11 mouse cellular contexts compared by ENCODE assay signal in genomic region chr2:62285847-62286246, GRCm38 (mm10).
DNase-seq lines count a peak whose midpoint lies in the region; ATAC-seq and TF ChIP-seq lines count a peak whose summit lies in the region.
"Had no signal": no experiment of that assay in that cellular context is flagged by ENCODE, and none has a peak within 500 bp of the region (broad histone marks: within the 10 kb centered on the region; RNA-seq: fewer than 3 reads in every experiment).

No protein-coding gene starts in this region.

- H3K27ac ChIP-seq in gastrocnemius, adult 2 months, result no peak overlapping the region
- H3K27ac ChIP-seq in lung, embryonic 14.5 days (ENCODE audit: low read depth), result no peak overlapping the region
- no peak overlapping the region for H3K27ac ChIP-seq in MEL (ENCODE audit: control insufficient read depth, low read depth, low read length)
- H3K27ac ChIP-seq: liver, embryonic 15.5 days had no signal

- no peak for TF ChIP-seq POLR2A in MEL (IDR thresholded peaks at IDR 0.05; ENCODE audit: control insufficient read depth in 1 of 2, insufficient read depth in 1 of 2, low read depth in 1 of 2, low read length in 2 of 2, poor library complexity in 1 of 2)

- no peaks in the 10 kb centered on the region for H3K36me3 ChIP-seq in lung, embryonic 14.5 days (ENCODE audit: insufficient read depth)
- H3K36me3 ChIP-seq in MEL (ENCODE audit: control insufficient read depth in 1 of 2, insufficient read depth in 2 of 2, low read length in 2 of 2), result peaks cover 0 to 12% of the 10 kb centered on the region in 2 experiments; a peak in 2 of 4 replicates
- H3K36me3 ChIP-seq: liver, embryonic 15.5 days had no signal

- ATAC-seq in lung, embryonic 14.5 days (ENCODE audit: insufficient read depth), result no peak
- ATAC-seq in megakaryocyte progenitor cell, adult 5-6 weeks (replicated peaks; ENCODE audit: poor library complexity), result 0 out of 2 replicates have a peak, but pooled peaks have one; percentile 31

- DNase-seq in gastrocnemius, adult 2 months, result no peak
- DNase-seq in gastrocnemius, postnatal 14 days, result no peak
- peak; percentile 68 for DNase-seq in lung, embryonic 14.5 days
- DNase-seq in lung, postnatal 36 days, result no peak
- peak; percentile 59 for DNase-seq in MEL (ENCODE audit: low read depth, low spot score)
- no peak for DNase-seq in kidney, postnatal 14 days
- no peak for DNase-seq in spleen, adult 12 weeks (ENCODE audit: low spot score)
- DNase-seq: kidney, adult 8-10 months; left cerebral cortex, postnatal 4 days had no signal

- H3K79me2 ChIP-seq in MEL (ENCODE audit: control insufficient read depth, insufficient read depth, low read length, poor library complexity), result no peaks in the 10 kb centered on the region

- WGBS in lung, embryonic 14.5 days, result 1% methylated on average over 2 of the region's 2 CpGs

- TF ChIP-seq EP300 in MEL (IDR thresholded peaks at IDR 0.05; ENCODE audit: low read depth in 1 of 2, low read length in 2 of 2), result no peak

- H3K9ac ChIP-seq in lung, embryonic 14.5 days, result no peak overlapping the region
- peak overlapping the region; percentile 22; the same call in 1 of the 2 replicates for H3K9ac ChIP-seq in MEL (ENCODE audit: control insufficient read depth, low read depth, low read length, poor library complexity, severe bottlenecking)
- H3K9ac ChIP-seq: liver, embryonic 15.5 days had no signal

- no peak overlapping the region for H3K4me3 ChIP-seq in gastrocnemius, adult 2 months
- no peak overlapping the region for H3K4me3 ChIP-seq in lung, embryonic 14.5 days (ENCODE audit: low read depth, low read length)
- H3K4me3 ChIP-seq in MEL (ENCODE audit: control insufficient read depth in 1 of 2, insufficient read depth in 1 of 2, low read depth in 2 of 2, low read length in 2 of 2), result no peak overlapping the region; a peak in 1 of 4 replicates
- H3K4me3 ChIP-seq: liver, embryonic 15.5 days had no signal

- peak; percentile 88 for TF ChIP-seq RAD21 in MEL (IDR thresholded peaks at IDR 0.05; ENCODE audit: low read depth, low read length)

- no peaks in the 10 kb centered on the region for H3K9me3 ChIP-seq in lung, embryonic 14.5 days (ENCODE audit: low read depth, low read length)
- no peaks in the 10 kb centered on the region for H3K9me3 ChIP-seq in MEL (replicated peaks; ENCODE audit: insufficient read depth, low read length)
- H3K9me3 ChIP-seq: liver, embryonic 15.5 days had no signal

- intact Hi-C loops in gastrocnemius, adult 2 months (cut with DNase I), result loop anchor here (5.0 kb wide), 1 partner anchor 619 kb away; no protein-coding TSS in a partner anchor
- intact Hi-C loops in gastrocnemius, postnatal 14 days (cut with DNase I; ENCODE audit: low total_unique reads), result no loop called here

- no peaks in the 10 kb centered on the region for H3K4me1 ChIP-seq in lung, embryonic 14.5 days (ENCODE audit: insufficient read depth)
- H3K4me1 ChIP-seq in MEL (ENCODE audit: control insufficient read depth in 1 of 2, insufficient read depth in 2 of 2, low read length in 2 of 2), result peaks cover 5 to 6% of the 10 kb centered on the region in 2 experiments; a peak in 3 of 4 replicates
- H3K4me1 ChIP-seq: liver, embryonic 15.5 days had no signal

- TF ChIP-seq CTCF in gastrocnemius, adult 2 months (IDR thresholded peaks at IDR 0.05), result peak; percentile 57
- TF ChIP-seq CTCF in lung, embryonic 14.5 days (IDR thresholded peaks at IDR 0.05; ENCODE audit: low read depth), result peak; percentile 39
- peak in 1 of 3 experiments; percentile 58; a peak in 3 of 6 replicates for TF ChIP-seq CTCF in MEL (IDR thresholded peaks at IDR 0.05 in 2 of 3, conservative IDR thresholded peaks at IDR 0.05 in 1 of 3; ENCODE audit: control insufficient read depth in 1 of 3, insufficient read depth in 1 of 3, low read depth in 2 of 3, low read length in 3 of 3, poor library complexity in 1 of 3, severe bottlenecking in 1 of 3)

- H3K27me3 ChIP-seq in lung, embryonic 14.5 days (ENCODE audit: insufficient read depth, low read length), result no peaks in the 10 kb centered on the region
- H3K27me3 ChIP-seq in MEL (ENCODE audit: control insufficient read depth in 1 of 2, insufficient read depth in 2 of 2, low read length in 2 of 2), result no peaks in the 10 kb centered on the region
- H3K27me3 ChIP-seq: liver, embryonic 15.5 days had no signal

- no peak overlapping the region for H3K4me2 ChIP-seq in lung, embryonic 14.5 days
- H3K4me2 ChIP-seq: liver, embryonic 15.5 days had no signal

TF ChIP-seq in MEL, 35 proteins besides CTCF, POLR2A, EP300 and RAD21:
- TF ChIP-seq TBP (IDR thresholded peaks at IDR 0.05; ENCODE audit: low read depth, low read length) (0 out of 2 replicates have a peak, but pooled peaks have one; percentile 19), ZNF384 (IDR thresholded peaks at IDR 0.05; ENCODE audit: low read depth, low read length) (peak; percentile 94), TAL1 (IDR thresholded peaks at IDR 0.05; ENCODE audit: low read length) (no peak), SMC3 (IDR thresholded peaks at IDR 0.05; ENCODE audit: low read depth, low read length) (peak; percentile 49), ZC3H11A (IDR thresholded peaks at IDR 0.05; ENCODE audit: low read depth, low read length) (peak; percentile 65), SIN3A (IDR thresholded peaks at IDR 0.05; ENCODE audit: low read length) (peak; percentile 15; the same call in 1 of the 2 replicates), RCOR1 (IDR thresholded peaks at IDR 0.05; ENCODE audit: low read depth, low read length) (no peak)

Comparison
In these comparisons a context has a peak if more than half of its experiments do, and no peak if none do; other contexts are left out.
1. DNase-seq: peak in lung, embryonic 14.5 days (single experiment) and MEL (single experiment); none in gastrocnemius, adult 2 months (single experiment), gastrocnemius, postnatal 14 days (single experiment), lung, postnatal 36 days (single experiment), kidney, postnatal 14 days (single experiment) and spleen, adult 12 weeks (single experiment).